Mouse (Mus musculus) gastrocnemius, postnatal 10 days (tissue): ENCODE measurements around the gene Rnf135. TPM values are rescaled to one million over a fixed set of nuclear protein-coding genes. Genes with fewer than 3 reads are reported as not detected.
"Not testable (repeated sequence)": the region's sequence is repeated elsewhere in the genome, so short reads cannot be mapped to it uniquely, and the experiment has no call there.

Source experiments
- DNase-seq: peaks from one replicate; pipeline ENCODE4 v3.0.0; 2021; ENCODE audit warnings: mixed read lengths
- total RNA-seq, 2 experiments: library from RNA; stranded (reverse); gene quantifications; 2 replicates each; pipeline ENCODE4 v1.2.3; 2021

Rnf135 gene
- total RNA-seq, 2 experiments from 2014 or later, result 4.0 to 6.6 TPM

- DNase-seq, result no peak
Measured at GRCm38 (mm10) chr11:80163362-80164116, 20.1 kb upstream of the Rnf135 start.

- DNase-seq, result no peak
Measured at GRCm38 (mm10) chr11:80164224-80164623, 19.4 kb upstream of the Rnf135 start.

DNA sequence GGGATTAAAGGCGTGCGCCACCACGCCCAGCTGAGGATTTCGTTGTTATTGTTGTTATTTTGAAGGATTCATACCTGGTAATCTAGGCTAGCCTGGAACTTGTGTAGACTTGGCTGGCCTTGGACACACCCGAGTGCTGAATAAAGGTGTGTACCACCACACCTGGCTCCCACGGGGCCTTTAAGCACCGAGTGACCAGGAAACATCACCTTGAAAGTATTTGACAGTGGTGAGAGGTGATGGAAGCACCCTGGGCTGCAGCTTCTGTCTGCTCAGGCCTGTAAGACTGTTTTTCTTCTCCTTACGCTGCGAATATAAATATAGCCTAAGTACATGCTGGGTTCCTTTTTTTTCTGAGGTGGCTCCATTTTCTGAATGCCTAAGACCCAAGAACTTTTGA is 15.5 kb upstream of the Rnf135 start:
- DNase-seq, result no peak

DNA sequence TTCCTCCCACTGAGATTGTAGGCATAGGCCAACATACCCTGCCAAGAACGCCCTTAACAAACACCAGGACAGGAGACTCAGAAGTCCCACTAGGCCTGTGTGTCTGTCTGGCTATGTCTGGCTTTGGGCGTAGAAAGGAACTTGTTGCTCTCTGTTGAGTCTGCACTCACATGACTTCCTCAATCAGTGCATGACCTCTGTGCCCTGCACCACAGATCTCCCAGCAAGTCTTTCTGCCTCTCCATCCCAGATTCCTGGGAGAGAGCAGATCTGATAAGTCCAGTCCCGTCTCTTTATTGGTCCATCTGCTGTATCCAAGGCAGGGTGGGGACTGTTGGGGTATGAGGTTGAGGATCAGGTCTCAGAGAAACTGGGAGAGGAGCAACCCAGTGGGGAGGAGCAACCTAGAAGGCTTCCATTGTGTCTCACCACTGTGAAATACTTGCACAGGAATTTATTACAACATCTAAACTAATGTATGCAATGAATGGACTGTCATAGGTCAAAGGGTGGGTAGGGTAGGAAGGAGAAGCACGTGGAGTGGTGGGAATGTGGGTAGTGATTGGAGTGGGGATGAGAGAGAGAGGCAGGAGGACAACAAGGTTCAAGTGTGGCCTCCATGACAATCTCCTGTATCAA is 14.9 kb upstream of the Rnf135 start:
- no peak for DNase-seq

GRCm38 (mm10) chr11:80169629-80170028 is 14.0 kb upstream of the Rnf135 start:
- DNase-seq, result no peak

GRCm38 (mm10) chr11:80170351-80170750 is 13.3 kb upstream of the Rnf135 start:
- DNase-seq, result no peak

DNA sequence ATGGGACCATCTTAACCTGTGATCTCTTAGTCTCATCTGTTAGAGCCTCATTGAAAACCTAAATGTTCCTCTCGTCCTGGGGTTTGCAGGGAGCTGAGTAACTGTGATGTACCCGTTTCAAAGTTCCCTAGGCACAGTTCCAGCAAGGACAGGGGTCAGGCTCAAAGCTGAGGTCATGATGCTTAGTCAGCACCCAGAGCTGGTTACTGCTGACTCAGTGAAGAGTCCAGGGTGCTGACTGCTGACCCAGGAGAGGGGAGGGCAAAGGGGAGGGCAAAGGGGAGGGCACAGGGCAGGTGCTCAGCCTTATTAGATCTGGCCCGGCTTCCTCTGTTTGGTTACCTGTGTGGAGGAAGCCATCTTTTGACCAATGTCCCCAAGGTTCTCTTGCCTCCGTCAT is 11.8 kb upstream of the Rnf135 start:
- no peak for DNase-seq

GRCm38 (mm10) chr11:80173963-80174670 is 9.5 kb upstream of the Rnf135 start:
- DNase-seq, result no peak

DNA sequence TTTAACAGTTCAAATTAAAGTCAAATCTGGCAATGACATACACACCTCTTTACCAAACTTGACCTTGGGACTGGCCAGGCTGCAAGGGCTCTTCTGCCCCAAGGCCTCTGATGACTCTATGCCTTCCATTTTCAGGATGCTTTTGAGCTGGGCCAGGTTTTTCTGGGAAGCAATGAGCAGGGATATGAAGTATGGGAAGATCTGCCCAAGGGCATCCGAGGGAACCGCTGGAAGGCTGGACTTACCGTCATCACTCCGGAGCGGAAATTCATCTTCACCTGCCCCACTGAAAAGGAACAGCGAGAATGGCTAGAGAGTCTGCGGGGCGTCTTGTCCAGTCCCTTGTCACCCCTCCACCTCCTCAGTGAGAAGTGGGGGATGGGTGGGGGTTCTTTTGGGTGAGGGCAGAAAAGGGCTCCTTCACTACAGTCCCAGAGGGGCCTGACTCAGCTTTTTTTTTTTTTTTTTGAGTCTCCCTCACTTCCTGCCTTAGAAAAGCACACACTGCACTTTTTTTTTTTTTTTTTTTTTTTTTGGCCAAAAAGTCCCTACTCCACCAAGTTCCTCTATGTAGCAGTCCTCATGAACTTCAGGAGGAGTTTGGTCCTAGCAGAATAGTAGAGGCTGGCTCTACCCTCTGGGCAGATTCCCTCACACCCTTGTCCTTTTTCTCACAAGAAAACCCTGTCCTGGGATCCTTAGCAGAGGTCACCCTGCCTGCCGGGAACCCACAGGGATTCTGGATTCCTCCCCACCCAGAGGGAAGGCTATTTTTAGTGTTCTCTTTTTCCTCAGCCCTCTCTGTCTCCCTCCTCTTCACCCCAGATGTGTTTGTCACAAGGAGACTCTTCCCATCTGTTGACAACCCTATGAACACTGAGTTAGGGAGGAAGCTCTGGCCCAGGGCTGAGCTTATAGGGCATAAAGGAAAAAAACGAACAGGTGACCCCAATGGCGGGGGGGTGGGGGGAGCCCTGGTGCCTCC is 6.4 kb upstream of the Rnf135 start:
- DNase-seq, result no peak

DNA sequence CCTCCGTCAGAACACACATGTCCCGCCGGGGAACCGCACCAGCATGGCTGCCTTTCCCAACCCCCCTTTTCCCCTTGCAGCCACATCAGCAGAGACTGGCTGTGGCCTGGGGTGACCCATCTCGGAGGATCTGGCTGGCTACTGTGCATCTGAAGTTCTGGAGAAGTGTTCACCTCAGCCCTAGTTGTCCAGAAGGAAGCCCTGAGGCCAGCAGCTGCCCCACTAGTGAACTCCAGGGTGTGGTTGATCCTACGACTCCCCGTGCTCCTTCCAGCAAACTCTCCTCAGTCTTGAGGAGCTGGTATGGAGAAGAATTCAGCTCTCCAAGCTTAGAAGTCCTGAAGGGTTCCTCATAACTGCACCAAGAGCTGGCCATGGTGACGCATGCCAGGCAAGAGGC is 5.3 kb upstream of the Rnf135 start:
- DNase-seq, result no peak

GRCm38 (mm10) chr11:80181021-80181749 is 2.5 kb upstream of the Rnf135 start:
- no peak for DNase-seq

GRCm38 (mm10) chr11:80183054-80183704 is 472 bp upstream of the Rnf135 start:
- not testable (repeated sequence) for DNase-seq

DNA sequence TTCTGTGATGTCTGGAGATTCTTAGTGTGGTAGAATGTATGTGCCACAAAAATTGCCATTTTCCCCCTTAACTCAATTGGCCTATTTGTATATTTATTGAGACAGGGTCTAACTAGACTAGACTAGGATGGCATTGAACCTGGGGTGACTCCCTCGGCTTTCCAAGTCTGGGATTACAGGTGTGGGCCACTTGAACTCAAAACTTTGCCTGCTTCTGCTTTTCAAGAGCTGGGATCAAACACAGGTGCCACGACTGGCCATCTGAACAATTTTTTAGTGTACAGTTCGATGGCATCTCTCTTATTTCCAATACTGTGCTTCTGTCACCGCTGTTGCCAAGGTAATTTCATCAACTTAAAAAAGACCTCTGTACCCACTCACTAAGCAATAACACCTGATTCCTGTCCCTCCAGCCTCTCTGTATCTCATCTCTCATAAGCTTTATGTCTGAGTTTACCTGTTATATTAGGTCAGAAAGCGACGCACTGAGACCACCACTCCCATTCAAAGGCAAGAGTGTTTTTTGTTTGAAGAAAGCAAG is 950 bp downstream of the Rnf135 start:
- no peak for DNase-seq

DNA sequence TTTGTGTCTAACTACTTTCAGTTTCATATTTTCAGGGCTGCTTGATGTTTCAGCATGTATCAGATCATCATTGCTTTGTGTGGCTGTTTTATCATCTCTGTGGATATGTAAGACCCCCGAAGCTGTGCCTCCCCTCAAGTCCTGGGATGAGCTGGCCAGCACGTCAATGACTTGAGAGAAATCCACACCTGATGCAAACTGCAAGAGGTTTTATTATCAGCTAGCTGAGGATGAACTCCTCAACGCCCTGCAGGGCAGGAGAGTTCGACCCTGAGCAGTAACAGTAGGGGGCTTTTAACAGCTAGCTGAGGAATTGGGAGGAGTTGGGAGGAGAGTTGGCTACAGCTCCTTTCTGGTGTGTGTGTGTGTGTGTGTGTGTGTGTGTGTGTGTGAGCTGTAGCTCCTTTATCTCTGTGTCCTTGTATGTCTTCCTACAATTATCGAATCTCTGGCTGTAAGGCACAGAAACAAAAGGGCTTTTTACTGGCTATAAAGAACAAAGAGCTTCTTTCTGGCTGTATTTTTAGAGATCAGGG is 1.9 kb downstream of the Rnf135 start:
- DNase-seq, result not testable (repeated sequence)

- no peak for DNase-seq
Measured at GRCm38 (mm10) chr11:80190280-80190679, 6.6 kb downstream of the Rnf135 start.

GRCm38 (mm10) chr11:80193827-80194226 is 10.2 kb downstream of the Rnf135 start:
- DNase-seq, result no peak

GRCm38 (mm10) chr11:80196351-80196750 is 12.7 kb downstream of the Rnf135 start:
- DNase-seq, result no peak

DNA sequence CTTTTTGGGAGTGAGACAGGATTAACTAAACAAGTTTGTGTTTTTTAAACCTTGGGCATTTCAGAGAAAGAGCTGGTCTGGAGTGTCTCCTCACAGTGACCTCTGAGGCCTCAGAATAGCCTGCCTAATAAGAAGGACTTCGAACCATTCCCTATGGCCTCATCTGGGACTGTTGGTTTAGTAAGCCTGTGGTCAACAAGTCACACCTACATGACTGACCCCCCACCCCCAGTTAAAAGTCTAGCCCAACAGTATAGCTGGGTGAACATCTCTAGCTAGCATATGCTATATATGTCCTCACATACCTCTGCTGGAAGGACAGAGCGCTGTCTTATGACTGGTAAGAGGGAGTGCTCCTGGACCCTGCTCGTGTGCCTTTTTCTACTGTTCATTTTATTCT is 15.7 kb downstream of the Rnf135 start:
- DNase-seq, result no peak

- no peak for DNase-seq
Measured at GRCm38 (mm10) chr11:80199773-80200172, 16.1 kb downstream of the Rnf135 start.

- DNase-seq, result no peak
Measured at GRCm38 (mm10) chr11:80200326-80200725, 16.7 kb downstream of the Rnf135 start.
